Mouse (Mus musculus) heart, postnatal 0 days (tissue): ENCODE measurements around the gene Tuba1a. TPM values are rescaled to one million over a fixed set of nuclear protein-coding genes. Genes with fewer than 3 reads are reported as not detected.

Experiments used
- ATAC-seq: fragments of 200-750 bp; cut with Nextera tagmentation; 2 replicates; pipeline ENCODE4 v1.8.0; 2017; ENCODE audit warnings: low read depth, moderate number of reproducible peaks, moderate library complexity; ENCODE audit not compliant: insufficient read depth
- DNase-seq: peaks from one replicate; pipeline ENCODE4 v3.0.0-alpha.2; 2016; ENCODE audit warnings: low spot score
- H3K27ac ChIP-seq: fragments of 300-500 bp; sonication (generic); 2 replicates; pipeline ENCODE4 v1.5.1; 2014; ENCODE audit warnings: low read depth, mild to moderate bottlenecking
- H3K27me3 ChIP-seq: fragments of 300-500 bp; sonication (generic); 2 replicates; pipeline ENCODE4 v1.6.1; 2014; ENCODE audit warnings: low read length, mixed read lengths; ENCODE audit not compliant: control insufficient read depth, insufficient read depth
- H3K36me3 ChIP-seq: fragments of 300-500 bp; sonication (generic); replicated peaks from 2 replicates; pipeline ENCODE4 v1.6.1; 2014; ENCODE audit warnings: low read length, mixed read lengths; ENCODE audit not compliant: control insufficient read depth, insufficient read depth
- H3K4me1 ChIP-seq: fragments of 300-500 bp; sonication (generic); 2 replicates; pipeline ENCODE4 v1.6.1; 2014; ENCODE audit warnings: antibody characterized with exemption; ENCODE audit not compliant: control insufficient read depth, insufficient read depth
- H3K4me2 ChIP-seq: fragments of 300-500 bp; sonication (generic); 2 replicates; pipeline ENCODE4 v1.6.1; 2014; ENCODE audit warnings: low read depth, mild to moderate bottlenecking, low read length, moderate library complexity
- H3K4me3 ChIP-seq: fragments of 300-500 bp; sonication (generic); 2 replicates; pipeline ENCODE4 v1.5.1; 2014; ENCODE audit warnings: low read depth, low read length
- H3K9ac ChIP-seq: fragments of 300-500 bp; sonication (generic); replicated peaks from 2 replicates; pipeline ENCODE4 v1.6.1; 2014; ENCODE audit warnings: low read depth, low read length, mixed read lengths
- H3K9me3 ChIP-seq: fragments of 300-500 bp; sonication (generic); replicated peaks from 2 replicates; pipeline ENCODE4 v1.6.1; 2016; ENCODE audit warnings: low read length; ENCODE audit not compliant: control insufficient read depth
- CTCF ChIP-seq: IDR thresholded peaks from 2 replicates; pipeline ENCODE4 v1.5.1; 2016; ENCODE audit warnings: antibody characterized with exemption, control low read depth, low read depth
- EP300 ChIP-seq: IDR thresholded peaks from 2 replicates; pipeline ENCODE4 v1.6.1; 2016; ENCODE audit warnings: antibody characterized with exemption, low read depth
- WGBS: fragments of 180-500 bp; shearing (Covaris S2); extraction: QIAGEN DNeasy Blood & Tissue Kit; methylation state at CpG from one replicate; pipeline ENCODE4 v1.1.7; 2014; 5-methylcytosine and 5-hydroxymethylcytosine counted together
- polyA plus RNA-seq: library from polyadenylated mRNA; unstranded; fragments of >200 nt; fragmentation: Nextera tagmentation; extraction: Ambion mirVana; gene quantifications from 2 replicates; pipeline ENCODE4 v1.2.1, GENCODE M21; 2015
- total RNA-seq: library from RNA; depleted of rRNA; stranded (reverse); fragments of >200 nt; gene quantifications from 2 replicates; pipeline ENCODE4 v1.2.3, GENCODE M21; 2014; ENCODE audit warnings: low replicate concordance; rRNA removed

Gene Tuba1a
- total and polyA plus RNA-seq, 2 experiments from 2014 or later: 408 to 1,016 TPM

DNA sequence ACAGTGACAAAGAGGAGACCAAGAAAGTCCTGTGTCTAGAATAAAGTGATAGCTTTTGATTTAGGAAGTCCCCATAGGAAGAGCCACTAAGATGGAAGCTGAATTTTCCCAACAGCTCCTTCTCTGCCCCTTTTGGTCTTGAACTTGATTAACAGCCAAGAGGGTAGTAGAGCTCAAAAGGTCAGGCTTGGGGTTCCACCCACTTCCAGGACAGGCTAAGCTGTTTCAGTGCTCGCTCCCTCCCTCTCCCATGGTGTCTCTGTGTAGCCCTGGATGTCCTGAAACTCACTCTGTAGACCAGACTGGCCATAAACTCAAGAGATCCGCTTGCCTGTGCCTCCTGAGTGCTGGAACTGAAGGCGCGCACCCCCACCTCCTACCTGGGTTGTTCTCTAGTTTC lies 37.5 kb downstream of the Tuba1a start:
- Histone ChIP-seq H3K9ac (no peak overlapping the region), H3K4me3 (no peak overlapping the region), H3K27ac (no peak overlapping the region), H3K9me3 (no peaks in the 10 kb centered on the region), H3K4me1 (peaks cover 12% of the 10 kb centered on the region), H3K4me2 (peak overlapping the region; percentile 94), H3K36me3 (peaks cover 44% of the 10 kb centered on the region), H3K27me3 (no peaks in the 10 kb centered on the region)
- TF ChIP-seq CTCF (no peak), EP300 (no peak)
- ATAC-seq (no peak), DNase-seq (no peak)
- WGBS: 89% methylated on average over 4 of the region's 4 CpGs

DNA sequence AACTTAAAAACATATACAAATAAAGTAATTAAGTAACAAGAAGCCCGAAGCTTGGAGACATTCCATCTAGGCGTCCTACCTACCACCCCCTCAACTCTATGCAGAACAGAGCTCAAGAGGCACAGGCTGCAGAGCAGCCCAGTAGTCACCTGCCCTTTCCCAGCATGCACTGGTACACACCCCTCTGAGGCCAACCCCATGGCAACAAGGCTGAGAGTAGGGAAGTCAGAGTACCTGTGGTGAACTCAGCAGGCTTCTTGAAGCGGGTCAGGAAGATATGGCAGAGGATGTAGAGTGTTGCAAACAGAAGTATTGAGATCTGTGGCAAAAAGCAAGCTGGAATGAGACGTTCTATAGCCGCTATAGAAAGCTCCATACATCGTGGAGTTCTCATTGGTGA lies 38.6 kb downstream of the Tuba1a start:
- ATAC-seq (no peak), DNase-seq (no peak)
- no peak for TF ChIP-seq CTCF
- TF ChIP-seq EP300: no peak
- Histone ChIP-seq H3K9me3 (no peaks in the 10 kb centered on the region), H3K4me3 (no peak overlapping the region), H3K4me1 (peaks cover 12% of the 10 kb centered on the region), H3K27me3 (no peaks in the 10 kb centered on the region), H3K9ac (no peak overlapping the region), H3K27ac (no peak overlapping the region), H3K4me2 (no peak overlapping the region), H3K36me3 (peaks cover 52% of the 10 kb centered on the region)
- WGBS: 88% methylated on average over 6 of the region's 6 CpGs

DNA sequence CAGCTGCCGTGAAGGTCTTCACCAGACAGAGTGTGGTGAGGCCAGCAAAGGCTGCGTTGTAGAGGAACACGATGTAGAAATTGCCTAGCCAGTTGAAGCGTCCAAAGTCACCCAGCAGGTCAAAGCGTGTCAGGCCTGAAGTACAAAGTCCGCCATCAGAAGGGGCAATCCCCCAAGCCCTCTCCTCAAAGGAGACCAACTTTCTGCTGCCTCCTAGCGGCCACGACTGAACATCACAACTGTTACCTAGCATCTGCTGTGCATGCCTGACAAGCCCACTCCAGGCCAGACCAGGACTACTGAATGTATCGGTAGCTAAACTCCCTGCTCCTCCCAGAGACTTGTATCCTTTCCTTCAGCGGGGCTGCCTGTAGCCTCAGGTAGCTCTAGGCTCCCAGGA lies 48.8 kb downstream of the Tuba1a start:
- H3K27me3 ChIP-seq: 0 out of 2 replicates have a peak, but pooled peaks cover 3% of the 10 kb centered on the region
- peaks cover 60% of the 10 kb centered on the region for H3K36me3 ChIP-seq
- no peak overlapping the region for H3K4me3 ChIP-seq
- H3K9me3 ChIP-seq: no peaks in the 10 kb centered on the region
- H3K4me2 ChIP-seq: no peak overlapping the region
- WGBS: 37% methylated on average over 10 of the region's 10 CpGs
- no peak overlapping the region for H3K27ac ChIP-seq
- H3K4me1 ChIP-seq: no peaks in the 10 kb centered on the region
- DNase-seq (no peak), ATAC-seq (no peak)
- no peak for TF ChIP-seq EP300
- peak; percentile 55 for TF ChIP-seq CTCF
- no peak overlapping the region for H3K9ac ChIP-seq

DNA sequence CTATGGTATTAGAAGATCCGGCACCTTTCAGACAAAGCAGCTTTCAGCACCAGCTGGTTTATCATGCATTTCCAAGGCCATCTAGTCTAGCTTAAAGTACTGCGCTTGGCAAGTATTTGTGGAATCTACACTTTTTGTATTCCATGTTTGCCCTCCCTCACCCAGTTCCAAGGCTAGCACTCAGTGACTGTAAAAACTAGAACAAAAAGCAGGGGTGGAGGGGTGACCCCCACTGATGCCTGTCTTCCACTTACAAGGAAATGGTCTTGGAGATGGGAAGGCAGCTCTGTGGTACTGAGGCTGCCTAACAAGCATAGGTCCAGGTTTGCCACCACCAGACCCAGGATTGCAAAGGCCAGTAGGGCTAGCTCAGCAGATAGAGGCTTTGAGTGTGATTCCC lies 50.9 kb downstream of the Tuba1a start:
- H3K27ac ChIP-seq: no peak overlapping the region
- WGBS: 73% methylated on average over 2 of the region's 2 CpGs
- peaks cover 19% of the 10 kb centered on the region for H3K27me3 ChIP-seq
- peaks cover 39% of the 10 kb centered on the region for H3K36me3 ChIP-seq
- H3K4me2 ChIP-seq: no peak overlapping the region
- ATAC-seq (no peak), DNase-seq (no peak)
- H3K9me3 ChIP-seq: no peaks in the 10 kb centered on the region
- H3K9ac ChIP-seq: no peak overlapping the region
- H3K4me3 ChIP-seq: no peak overlapping the region
- H3K4me1 ChIP-seq: peaks cover 10% of the 10 kb centered on the region; the same call in 1 of the 2 replicates
- no peak for TF ChIP-seq EP300
- no peak for TF ChIP-seq CTCF

DNA sequence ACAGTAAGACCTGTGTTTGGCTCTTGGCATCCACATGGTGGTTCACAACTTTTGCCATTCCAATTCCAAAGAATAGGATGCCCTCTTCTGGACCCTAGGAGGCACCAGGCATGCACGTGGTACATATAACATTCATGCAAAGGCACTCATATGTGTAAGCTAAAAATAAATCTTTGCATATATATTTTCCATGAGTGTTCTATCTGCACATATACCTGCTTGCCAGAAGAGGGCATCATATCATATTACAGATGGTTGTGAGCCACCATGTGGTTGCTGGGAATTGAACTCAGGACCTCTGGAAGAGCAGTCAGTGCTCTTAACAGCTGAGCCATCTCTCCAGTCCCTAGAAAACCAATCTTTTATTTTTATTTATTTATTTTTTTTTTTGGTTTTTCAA lies 52.0 kb downstream of the Tuba1a start:
- Histone ChIP-seq H3K9ac (no peak overlapping the region), H3K9me3 (no peaks in the 10 kb centered on the region), H3K27me3 (peaks cover 30% of the 10 kb centered on the region), H3K4me1 (peaks cover 15% of the 10 kb centered on the region; the same call in 1 of the 2 replicates), H3K36me3 (peaks cover 32% of the 10 kb centered on the region), H3K4me3 (no peak overlapping the region), H3K4me2 (no peak overlapping the region), H3K27ac (no peak overlapping the region)
- WGBS: 50% methylated on average over 1 of the region's 1 CpGs
- ATAC-seq: no peak
- no peak for DNase-seq
- TF ChIP-seq CTCF: no peak

Other genes with a start within 250 kb of the Tuba1a start
- 0.77 TPM in 1 of 2 replicates, not detected in the other for gene Ccdc65, start 245.5 kb downstream of the Tuba1a start, total RNA-seq
- 0.25 and 0.86 TPM in 2 replicates for gene Ccdc65, start 245.5 kb downstream of the Tuba1a start, polyA plus RNA-seq
- 4.3 and 26.7 TPM in 2 replicates for gene Fkbp11, start 225.5 kb downstream of the Tuba1a start, total RNA-seq
- 21.7 and 22.0 TPM in 2 replicates for gene Fkbp11, start 225.5 kb downstream of the Tuba1a start, polyA plus RNA-seq
- gene Arf3, start 190.5 kb downstream of the Tuba1a start, total RNA-seq: 27.6 and 28.7 TPM in 2 replicates
- gene Arf3, start 190.5 kb downstream of the Tuba1a start, polyA plus RNA-seq: 15.9 and 17.3 TPM in 2 replicates
- not detected in 2 replicates for gene Wnt10b, start 175.6 kb downstream of the Tuba1a start, total RNA-seq
- 0.07 TPM in 1 of 2 replicates, not detected in the other for gene Wnt10b, start 175.6 kb downstream of the Tuba1a start, polyA plus RNA-seq
- not detected in 2 replicates for gene Wnt1, start 163.8 kb downstream of the Tuba1a start, total RNA-seq
- not detected in 2 replicates for gene Wnt1, start 163.8 kb downstream of the Tuba1a start, polyA plus RNA-seq
- gene Ddn, start 144.2 kb downstream of the Tuba1a start, total RNA-seq: 1.4 and 1.9 TPM in 2 replicates
- gene Ddn, start 144.2 kb downstream of the Tuba1a start, polyA plus RNA-seq: 0.11 TPM in 2 replicates
- gene Prkag1, start 122.2 kb downstream of the Tuba1a start, total RNA-seq: 115 and 134 TPM in 2 replicates
- 113 and 114 TPM in 2 replicates for gene Prkag1, start 122.2 kb downstream of the Tuba1a start, polyA plus RNA-seq
- 31.6 and 34.4 TPM in 2 replicates for gene Kmt2d, start 82.5 kb downstream of the Tuba1a start, total RNA-seq
- 5.5 and 6.0 TPM in 2 replicates for gene Kmt2d, start 82.5 kb downstream of the Tuba1a start, polyA plus RNA-seq
- gene Rhebl1, start 59.2 kb downstream of the Tuba1a start, total RNA-seq: 7.5 and 12.6 TPM in 2 replicates
- 4.0 and 4.1 TPM in 2 replicates for gene Rhebl1, start 59.2 kb downstream of the Tuba1a start, polyA plus RNA-seq
- gene Dhh, start 55.2 kb downstream of the Tuba1a start, total RNA-seq: 4.4 and 4.8 TPM in 2 replicates
- gene Dhh, start 55.2 kb downstream of the Tuba1a start, polyA plus RNA-seq: 1.7 TPM in 2 replicates
- 25.5 and 28.2 TPM in 2 replicates for gene Lmbr1l, start 35.5 kb downstream of the Tuba1a start, total RNA-seq
- 8.0 and 9.6 TPM in 2 replicates for gene Lmbr1l, start 35.5 kb downstream of the Tuba1a start, polyA plus RNA-seq
- gene Tuba1b, start 19.1 kb downstream of the Tuba1a start, total RNA-seq: 2,330 and 2,912 TPM in 2 replicates
- gene Tuba1b, start 19.1 kb downstream of the Tuba1a start, polyA plus RNA-seq: 608 and 611 TPM in 2 replicates
- 78.3 and 158 TPM in 2 replicates for gene Gm49450, start 152 bp downstream of the Tuba1a start, total RNA-seq
- gene Gm49450, start 152 bp downstream of the Tuba1a start, polyA plus RNA-seq: not detected in 2 replicates
- gene Tuba1c, start 76.2 kb upstream of the Tuba1a start, total RNA-seq: 309 and 399 TPM in 2 replicates
- 73.8 and 97.1 TPM in 2 replicates for gene Tuba1c, start 76.2 kb upstream of the Tuba1a start, polyA plus RNA-seq
- 2.0 TPM in 1 of 2 replicates, not detected in the other for gene Prph, start 101.5 kb upstream of the Tuba1a start, total RNA-seq
- 0.07 and 0.84 TPM in 2 replicates for gene Prph, start 101.5 kb upstream of the Tuba1a start, polyA plus RNA-seq
- gene Troap, start 120.9 kb upstream of the Tuba1a start, total RNA-seq: 16.2 and 19.1 TPM in 2 replicates
- 7.0 and 8.1 TPM in 2 replicates for gene Troap, start 120.9 kb upstream of the Tuba1a start, polyA plus RNA-seq
- gene C1ql4, start 134.1 kb upstream of the Tuba1a start, total RNA-seq: not detected in 2 replicates
- 0.20 TPM in 1 of 2 replicates, not detected in the other for gene C1ql4, start 134.1 kb upstream of the Tuba1a start, polyA plus RNA-seq
- gene Dnajc22, start 139.5 kb upstream of the Tuba1a start, total RNA-seq: 2.3 TPM in 1 of 2 replicates, not detected in the other
- 0.29 and 0.61 TPM in 2 replicates for gene Dnajc22, start 139.5 kb upstream of the Tuba1a start, polyA plus RNA-seq
- 17.6 and 22.5 TPM in 2 replicates for gene Spats2, start 172.2 kb upstream of the Tuba1a start, total RNA-seq
- gene Spats2, start 172.2 kb upstream of the Tuba1a start, polyA plus RNA-seq: 15.0 and 16.1 TPM in 2 replicates